Mouse (Mus musculus) urinary bladder, adult 18-20 months (tissue): Measurements from ENCODE around the gene Ccdc65.
A peak's percentile ranks its signal among the peaks of the same experiment; 100 is the strongest.

Source experiments
- DNase-seq, 2 experiments: peaks; one replicate each; pipeline ENCODE4 v3.0.0; 2022; ENCODE audit warnings: low spot score in 2 of 2, mixed read lengths in 2 of 2

The Ccdc65 gene

DNA sequence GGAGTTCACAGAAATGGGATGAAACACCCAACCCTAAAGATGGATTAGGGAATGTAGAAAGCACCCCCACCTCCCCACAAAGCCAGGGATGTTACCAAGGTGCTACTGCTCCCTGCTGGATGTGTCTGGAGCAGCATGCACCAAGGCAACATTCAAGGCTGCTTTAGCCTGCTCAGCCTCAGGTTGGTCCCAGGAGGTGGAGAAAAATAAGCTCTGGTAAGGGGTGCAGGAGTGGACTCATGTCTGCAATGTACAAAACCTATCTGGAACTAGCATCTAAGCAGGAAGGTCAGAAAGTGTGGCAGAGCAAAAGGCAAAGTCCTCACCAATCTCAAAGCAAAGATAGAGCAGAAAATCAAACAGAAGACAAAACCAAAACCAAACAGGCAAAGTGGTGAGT lies 29.9 kb downstream of the Ccdc65 start:
- no peak for DNase-seq

DNA sequence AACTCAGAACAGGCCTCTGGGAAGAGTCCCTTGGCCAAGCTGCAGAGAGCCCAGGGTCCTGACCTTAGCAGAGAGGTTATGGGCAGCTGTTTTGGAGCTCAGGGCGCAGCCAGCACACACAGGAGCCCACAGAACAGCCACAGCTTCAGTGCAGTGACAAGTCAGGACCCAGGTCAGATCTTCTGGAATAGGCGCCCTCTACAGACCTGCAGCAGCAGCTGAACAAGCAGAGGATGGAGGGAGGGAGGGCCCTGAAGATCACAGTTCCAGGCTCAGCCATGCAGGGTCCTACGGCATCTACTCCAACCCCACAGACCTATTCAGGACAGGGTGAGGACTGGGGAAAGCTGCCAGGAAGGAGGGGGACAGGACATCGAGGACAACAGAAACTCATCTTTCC lies 30.8 kb downstream of the Ccdc65 start:
- no peak for DNase-seq

DNA sequence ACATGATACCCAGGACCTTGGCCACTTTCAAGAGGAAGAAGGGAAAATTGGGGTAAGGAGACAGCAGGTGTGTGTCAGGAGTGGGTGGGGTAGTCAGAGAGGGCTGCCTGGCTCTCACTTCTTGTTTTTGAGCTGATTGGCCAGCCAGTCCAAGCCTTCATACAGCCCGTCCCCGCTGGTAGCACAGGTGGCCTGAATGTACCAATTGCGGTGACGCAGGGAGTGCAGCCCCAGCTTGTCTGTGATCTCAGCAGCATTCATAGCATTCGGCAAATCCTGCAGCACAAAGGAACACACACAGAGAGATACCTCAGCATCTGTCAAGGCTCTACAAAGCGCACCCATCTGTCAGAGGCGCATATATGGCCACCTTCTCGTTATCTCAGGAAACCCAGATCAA lies 32.2 kb downstream of the Ccdc65 start:
- no peak for DNase-seq

DNA sequence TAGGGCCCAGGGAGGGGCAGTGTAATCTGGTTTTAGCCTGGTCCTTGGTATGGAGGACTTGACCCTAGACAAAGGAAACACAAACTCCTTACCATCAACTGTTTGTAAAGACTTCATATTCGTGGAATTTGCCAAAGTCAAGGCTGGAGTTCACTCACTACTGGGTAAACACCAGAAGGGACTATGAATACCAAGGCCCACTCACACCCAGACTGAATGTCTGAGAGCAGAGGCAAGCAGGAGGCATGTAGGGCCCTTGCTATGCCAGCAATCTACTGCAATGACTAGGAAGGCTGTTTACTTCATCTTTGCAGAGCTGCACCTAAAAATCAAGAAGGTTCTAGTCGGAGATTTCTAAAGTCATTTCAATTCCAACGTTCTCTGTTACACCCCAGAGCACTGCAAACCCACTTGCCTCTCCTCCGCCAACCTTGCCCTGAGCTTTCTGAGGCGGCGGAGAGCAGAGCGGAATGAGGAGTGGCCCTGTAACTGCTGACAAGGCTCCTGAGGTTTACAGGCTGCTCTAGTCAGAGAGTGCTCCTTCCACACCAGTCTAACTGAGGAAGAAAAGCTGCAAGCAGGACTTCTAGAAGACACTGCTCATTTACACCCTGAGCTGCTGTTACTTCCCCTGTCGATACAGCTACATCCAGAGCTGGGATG lies 34.9 kb downstream of the Ccdc65 start:
- DNase-seq: no peak

DNA sequence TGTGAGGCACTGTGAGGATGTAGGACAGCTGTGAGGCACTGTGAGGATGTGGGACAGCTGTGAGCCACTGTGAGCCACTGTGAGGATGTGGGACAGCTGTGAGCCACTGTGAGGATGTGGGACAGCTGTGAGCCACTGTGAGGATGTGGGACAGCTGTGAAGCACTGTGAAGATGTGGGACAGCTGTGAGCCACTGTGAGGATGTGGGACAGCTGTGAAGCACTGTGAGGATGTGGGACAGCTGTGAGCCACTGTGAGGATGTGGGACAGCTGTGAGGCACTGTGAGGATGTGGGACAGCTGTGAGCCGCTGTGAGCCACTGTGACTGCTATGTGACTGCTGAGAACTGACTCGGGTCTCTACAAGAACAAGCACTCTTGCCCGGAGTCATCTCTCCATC lies 35.9 kb downstream of the Ccdc65 start:
- peak in 1 of 2 experiments; percentile 14 for DNase-seq

DNA sequence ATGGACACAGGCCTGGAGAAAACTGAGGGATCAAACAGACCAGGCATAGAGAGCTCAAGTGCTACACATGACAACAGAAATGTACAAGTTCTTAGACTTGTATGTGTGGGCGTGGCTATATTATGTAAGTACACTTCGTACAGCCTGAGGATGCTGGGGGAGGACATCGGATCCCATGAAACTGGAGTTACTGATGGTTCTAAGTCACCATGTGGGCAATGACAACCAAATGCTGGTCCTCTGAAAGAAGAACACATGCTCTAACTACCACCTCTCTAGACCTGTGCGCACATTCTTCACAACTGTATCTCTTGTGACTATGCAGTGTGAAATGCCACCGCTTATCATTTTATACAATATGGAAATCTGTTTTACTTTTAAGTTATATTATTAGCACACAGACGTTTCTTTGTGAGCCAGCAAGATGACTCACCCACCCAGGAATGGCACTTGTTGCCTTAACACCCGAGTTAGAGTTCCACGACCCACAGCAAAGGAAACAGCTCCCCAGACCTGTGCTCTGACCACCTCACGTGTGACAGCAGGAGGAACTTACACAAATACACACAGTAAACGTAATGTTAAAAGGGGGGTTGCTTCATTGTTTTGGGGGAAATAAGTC lies 38.4 kb downstream of the Ccdc65 start:
- DNase-seq: no peak

DNA sequence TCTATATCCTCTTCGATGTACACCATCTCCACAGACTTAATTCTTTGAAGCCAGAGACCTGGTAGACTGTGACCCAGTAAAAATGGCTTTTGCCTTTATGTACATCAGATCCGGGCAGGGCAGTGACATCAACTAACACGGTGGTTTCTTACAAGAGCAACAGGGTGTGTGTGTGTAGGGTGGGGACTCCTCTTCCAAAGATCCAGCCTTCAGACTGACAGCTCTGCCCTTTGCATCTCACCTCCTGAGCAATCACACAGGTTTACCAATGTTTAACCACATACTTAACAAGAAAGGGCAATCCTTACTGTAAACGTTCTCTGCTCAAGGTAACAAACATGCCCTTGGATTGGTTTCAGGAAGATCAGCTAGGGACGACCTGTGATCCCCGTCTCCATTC lies 39.3 kb downstream of the Ccdc65 start:
- DNase-seq: no peak

DNA sequence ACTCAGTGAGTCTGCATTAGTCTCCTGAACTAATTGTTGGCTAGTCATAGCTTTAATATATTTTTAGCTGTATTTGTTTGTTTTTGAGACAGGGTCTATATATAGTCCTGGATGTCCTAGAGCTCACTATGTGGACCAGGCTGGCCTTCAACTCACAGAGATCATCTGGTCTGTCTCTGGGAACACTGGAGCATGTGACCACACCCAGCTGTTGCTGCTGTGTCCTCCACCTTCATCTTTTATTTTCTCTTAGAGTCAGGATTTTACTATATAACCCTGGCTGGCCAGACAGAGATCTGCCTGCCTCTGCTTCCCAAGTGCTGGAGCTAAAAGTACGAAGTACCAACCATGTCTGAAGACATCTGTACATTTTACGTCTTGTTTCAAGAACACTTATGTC lies 41.1 kb downstream of the Ccdc65 start:
- no peak for DNase-seq

DNA sequence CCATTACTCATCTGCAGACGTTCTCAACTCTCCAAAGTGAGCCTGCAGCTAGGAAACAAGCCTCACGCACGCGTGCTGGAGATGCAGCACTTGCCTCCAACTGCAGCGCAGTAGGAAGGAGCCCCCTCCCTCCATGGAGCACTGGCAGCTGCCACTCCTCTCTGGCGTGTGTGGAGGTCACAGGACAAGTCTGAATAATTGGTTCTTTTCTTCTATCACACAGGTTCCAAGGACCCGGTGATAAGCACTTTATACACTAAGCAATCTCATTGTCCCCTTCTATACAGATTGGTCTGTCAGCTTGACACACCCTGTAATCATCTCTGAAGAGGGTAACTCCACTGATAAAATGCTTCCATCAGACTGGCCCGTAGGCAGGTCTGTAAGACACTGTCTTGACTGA lies 45.0 kb downstream of the Ccdc65 start:
- DNase-seq: no peak

DNA sequence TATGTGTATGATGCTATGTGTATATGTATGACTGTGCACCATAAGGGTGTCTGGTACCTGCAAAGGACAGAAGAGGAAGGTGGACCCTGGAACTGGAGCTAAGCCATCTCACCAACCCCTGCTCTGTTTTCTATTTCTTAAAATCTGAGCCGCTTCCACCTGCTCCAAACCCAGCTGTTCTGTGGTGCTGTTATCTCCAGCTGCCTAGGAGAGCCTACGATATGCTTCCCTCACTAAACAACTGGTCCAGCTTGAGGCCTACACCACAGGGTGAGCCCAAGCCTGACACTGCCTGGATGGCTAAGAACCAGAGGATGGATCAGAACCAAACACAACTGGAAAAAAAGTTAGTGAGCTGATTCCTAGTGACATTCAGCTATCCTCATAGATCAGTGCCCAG lies 46.1 kb downstream of the Ccdc65 start:
- no peak for DNase-seq

DNA sequence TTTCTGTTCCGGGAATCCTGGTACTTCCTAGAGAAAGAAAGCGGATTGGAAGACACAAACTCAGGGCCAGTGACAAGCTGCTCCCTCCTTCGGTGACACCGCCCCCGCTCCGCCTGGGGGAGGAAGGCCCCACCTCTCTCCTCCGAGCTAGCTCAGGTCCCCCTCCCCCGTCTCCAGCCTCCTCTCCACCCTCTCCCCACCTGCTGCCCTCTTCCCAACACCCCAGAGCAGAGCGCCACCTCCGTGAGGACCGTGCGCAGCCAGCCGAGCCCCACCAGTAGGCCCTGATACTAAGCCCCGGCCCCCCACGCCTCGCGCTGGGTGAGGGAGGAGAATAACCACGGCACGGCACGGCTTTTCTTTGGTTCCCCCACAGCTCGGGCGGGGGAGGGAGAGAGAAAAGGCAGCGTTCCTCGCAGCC lies 54.2 kb downstream of the Ccdc65 start:
- peak; percentile 61 to 64 for DNase-seq

DNA sequence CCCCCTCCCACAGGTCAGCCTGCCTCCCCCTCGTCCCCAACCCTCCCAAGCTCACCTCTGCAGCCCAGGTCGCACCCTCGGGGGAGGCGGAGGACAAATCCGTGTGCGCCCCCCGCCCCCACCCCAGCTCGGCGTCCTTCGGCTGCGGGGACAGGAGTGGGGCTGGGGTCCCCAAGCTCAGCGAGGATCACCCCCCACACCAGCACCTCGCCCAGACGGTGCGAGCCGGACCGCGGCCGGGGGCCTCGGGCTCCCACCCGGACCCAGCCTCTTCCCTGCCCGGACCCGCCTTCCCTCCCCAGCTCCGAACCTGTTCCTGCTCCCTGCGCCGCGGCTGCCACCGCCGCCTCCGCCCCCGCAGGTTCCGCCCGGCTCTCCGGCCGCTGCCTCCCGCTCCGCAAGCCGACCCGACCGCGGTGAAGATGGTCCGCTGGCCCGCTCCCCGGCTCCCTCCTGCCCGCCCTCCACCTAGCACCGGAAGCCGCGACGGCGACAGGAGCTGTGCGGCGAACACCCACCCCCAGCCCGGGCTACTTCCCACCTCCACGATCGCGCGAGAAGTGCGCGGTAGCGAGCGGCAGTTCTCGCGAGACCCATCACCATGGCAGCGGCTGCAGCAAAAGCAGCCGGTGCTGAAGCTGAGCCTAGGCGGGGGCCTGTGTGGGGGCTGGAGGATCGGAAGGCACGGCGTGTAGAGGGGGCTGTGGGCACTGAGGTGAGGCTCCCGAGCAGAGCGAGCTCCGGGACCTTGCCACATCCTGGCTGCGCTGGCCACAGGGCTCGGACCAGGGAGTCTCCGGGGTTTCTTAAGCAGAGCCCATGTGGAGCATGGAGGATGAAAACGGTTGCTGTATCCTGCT lies 54.9 kb downstream of the Ccdc65 start, which contains the start of gene Arf3:
Gene Arf3, minus strand, starts transcription at position 545 of the 860 bp plus-strand sequence.
- DNase-seq: peak; percentile 92 to 97

DNA sequence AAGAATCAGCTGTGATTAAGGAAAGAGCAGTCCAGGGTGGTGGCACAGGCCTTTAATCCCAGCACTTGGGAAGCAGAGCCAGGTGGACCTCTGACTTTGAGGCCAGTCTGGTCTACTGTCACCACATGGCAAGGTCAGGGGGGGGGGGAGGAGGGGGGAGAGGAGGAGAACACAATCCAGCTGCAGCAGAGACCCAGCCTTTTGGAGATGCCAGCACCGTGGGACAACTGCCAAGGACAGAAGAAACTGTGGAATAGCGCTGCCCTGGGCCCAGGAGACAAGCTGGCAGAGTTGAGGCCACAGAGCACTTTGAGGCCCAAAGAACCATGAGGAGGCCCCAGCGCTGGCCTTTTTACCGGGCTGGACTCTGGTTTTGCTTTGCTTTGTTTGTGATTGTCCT lies 57.9 kb downstream of the Ccdc65 start:
- no peak for DNase-seq

DNA sequence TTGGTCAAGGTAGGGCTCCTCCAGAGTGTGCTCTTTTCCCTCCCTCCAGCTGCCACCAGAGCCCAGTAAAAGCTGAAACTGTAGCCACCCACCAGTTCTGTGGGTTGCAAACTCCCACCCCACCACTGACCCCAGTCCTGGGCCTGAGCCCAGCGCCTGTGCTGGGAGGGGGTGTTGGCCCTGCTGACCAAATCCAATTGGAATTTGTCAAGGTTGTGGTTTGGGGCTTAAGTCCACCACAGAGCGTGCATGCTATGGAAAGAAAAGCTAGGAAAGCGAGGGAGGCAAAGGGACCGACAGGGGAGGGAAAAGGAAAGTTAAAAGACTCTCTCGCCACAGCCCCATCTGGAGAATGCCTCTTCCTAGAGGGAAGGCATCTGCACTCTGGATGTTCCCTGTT lies 60.3 kb downstream of the Ccdc65 start:
- DNase-seq: no peak

DNA sequence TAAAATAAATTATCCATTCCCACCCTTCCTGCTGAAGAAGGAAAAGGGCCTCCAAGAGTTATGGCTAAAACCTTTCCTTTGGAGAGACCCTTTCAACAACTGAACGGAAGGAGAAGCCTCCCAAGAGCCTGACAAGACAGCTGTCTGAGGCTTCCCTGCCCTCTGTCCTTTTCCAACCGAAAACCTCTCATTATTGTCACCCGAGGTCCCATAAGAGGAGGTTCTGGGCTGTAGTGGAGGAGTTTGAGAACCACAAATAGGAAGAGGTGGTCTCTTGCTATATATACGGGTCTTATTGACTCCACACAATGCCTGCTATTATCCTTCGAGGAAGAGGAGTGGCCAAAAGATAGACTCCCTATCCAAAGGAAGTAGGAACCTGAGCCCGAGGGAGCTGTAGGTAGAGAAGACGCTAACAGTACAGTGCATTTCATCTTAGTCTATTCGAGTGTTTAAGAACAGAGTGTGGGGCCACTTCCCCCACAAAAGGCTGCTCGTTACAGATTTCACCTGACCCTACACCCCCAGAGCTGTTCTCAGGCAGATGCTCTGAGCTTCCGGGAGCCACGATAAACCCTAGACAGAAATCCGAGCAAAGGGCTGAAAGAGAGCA lies 63.9 kb downstream of the Ccdc65 start:
- DNase-seq: no peak

DNA sequence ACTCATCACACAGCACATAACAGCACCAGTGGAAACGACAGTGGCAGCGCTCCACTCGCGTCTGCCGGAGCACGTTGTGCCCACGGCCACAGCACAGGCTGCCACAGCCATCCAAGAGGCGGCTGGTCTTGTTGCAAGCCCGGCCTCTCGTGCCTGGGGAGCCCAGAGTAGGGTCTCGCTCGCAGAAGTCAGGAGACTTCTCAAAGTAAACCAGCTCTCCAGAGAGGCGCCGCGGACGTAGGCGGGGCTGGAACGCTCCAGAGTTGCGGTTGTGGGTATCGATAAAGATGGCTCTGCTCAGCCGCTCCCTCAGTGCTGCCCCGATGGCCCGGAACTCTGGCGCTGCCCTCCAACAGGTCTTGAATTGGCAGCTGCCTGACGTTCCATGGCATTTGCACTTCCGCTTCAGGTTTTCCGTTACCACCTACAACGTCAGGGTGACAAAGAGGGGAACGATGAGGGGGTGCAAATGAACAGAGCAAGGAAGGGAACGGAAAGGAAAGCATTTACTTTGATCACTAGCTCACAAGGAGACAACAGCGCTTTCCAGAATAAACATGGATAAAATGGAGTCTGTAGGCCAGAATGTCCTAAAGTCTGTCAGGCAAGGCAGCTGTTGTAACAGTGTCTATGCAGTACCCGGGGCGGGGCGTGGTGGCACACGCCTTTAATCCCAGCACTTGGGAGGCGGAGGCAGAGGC lies 64.7 kb downstream of the Ccdc65 start:
- DNase-seq: no peak
